Mouse (Mus musculus) telencephalon, adult 2 months (tissue): Measurements from ENCODE around the gene Abcc9.
"Not testable (repeated sequence)": the region's sequence is repeated elsewhere in the genome, so short reads cannot be mapped to it uniquely, and the experiment has no call there.

Experiments used
- DNase-seq: peaks from one replicate; pipeline ENCODE4 v3.0.0-alpha.2; 2011; ENCODE audit warnings: low read depth, low spot score

The Abcc9 gene

DNA sequence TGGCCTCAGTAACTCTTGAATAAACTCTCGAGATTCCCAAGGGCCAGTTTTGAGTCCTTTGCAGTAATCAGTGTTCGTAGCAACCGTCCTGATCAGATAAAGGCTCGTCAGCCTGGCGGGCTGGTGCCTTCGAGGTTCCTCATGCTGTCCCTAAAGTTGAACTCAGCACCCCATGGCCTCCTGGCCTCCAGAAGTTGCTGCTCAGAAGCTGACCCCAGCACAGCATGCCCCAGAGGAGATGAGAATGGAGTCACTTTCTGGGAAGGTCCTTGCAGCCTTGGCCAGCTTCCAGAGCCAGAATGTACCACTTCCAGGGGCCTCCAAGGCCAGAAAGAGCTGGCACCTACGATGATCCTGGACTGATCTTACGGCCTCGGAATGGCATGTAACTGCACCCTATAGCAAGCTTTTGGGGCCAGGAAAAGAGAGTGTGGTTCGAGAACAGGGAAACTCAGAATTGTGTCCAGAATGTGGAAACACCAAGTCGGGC is 1.4 kb upstream of the Abcc9 start:
- DNase-seq: no peak

DNA sequence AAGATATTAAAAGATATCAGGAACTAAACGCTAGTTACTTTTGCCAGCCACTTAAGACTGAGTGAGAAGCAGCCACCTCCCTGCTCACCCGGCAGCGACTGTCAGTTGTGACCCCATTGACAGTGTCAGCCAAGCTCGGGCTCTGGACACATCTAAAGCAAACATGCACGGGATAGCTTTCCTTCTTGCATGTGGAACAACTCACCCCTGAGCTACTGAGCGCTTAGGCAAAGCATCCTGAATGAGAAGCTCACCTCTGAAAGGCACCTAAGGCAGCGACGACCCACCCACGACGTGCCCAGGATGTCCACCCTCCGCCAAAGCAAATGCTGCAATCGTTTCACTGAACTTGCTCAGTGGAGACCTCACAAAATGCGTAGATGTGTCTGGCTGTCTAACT is 954 bp downstream of the Abcc9 start:
- DNase-seq: no peak

DNA sequence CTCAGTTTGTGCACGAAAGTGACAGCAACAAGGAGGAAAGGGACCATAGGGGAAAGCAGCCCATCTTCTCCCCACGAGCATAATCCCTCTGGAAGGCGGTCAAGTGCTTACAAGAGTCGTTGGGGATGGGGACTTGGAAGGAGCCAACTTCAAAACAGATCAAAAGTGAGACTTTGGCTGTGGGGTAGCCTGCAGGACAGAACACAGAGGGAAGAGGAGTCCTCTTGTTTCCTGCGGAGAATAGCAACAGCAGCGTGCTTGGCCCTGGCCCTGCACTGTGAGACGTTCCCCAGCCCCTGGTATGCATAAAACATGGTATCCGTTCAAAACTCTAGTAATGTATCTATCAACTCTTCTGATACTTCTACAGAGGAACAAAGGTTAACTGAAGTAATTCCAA is 1.4 kb downstream of the Abcc9 start:
- DNase-seq: no peak

DNA sequence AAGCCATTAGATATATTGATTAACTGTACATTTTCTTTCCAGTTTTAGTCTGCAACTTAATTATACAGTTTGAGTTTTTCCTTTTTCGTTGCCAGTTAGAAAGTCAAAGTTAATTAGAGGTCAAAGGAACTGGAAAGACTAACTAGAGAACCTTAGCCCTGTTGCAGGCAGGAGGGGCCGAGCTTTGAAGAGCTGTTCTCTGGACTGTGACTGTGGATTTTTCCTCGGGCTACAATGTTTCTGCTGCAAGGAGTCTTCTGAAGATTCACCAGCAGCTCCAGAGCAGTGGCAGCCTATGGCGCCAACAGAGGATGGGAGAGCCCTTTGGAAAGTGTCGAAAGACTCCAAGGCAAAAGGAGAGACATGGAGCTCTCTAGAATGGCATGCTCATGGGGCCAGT is 10.0 kb downstream of the Abcc9 start:
- no peak for DNase-seq

DNA sequence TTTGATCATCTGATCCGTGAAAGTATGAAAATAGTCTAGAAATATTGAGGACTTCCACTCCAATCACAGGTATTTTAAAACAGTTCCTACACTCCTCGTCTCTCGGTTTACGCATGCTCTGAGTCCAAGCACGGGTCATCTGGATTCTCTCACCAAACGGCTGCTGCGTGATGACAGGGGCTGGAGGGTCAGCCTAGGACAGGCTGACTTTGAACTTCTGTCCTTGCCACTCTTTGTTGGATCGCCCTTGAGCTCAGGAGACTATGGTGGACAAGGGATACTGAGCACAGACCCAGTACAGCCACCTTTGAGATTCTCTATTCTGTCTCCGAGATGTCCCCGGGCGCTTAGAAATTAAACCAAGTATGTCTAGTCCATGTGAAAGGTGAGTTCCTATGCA is 12.4 kb downstream of the Abcc9 start:
- no peak for DNase-seq

DNA sequence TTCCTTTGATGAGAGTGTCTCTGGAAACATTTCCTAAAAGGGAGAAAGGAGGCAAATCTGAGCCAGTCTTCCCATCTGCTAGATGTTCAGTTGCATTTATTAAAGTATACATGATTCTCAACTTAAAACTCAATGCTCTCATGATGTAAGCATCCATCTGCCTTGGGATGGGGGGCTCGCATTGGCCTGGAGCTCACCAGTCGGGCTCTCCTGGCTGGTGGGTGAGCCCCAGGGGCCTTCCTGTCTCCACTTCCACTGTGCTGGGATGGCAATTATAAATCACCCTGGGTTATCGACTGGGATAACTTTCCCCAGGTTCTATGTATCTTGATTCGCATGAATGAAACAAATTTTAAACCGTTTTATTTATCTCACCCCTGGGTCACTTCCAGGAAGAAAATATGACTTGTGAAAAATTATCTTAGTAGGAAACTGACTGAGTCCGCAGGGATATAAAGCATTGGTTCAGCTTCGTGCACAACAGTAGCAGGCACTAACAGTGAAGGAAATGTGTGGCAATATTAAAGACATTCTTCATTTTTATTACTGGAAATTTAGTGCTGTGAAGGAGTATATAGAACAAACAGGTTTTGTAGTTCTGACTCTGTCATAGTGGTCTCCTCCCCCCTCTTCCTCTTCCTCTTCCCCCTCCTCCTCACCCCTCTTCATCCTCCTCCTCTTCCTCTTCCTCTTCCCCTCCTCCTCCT is 19.0 kb downstream of the Abcc9 start:
- peak; percentile 10 for DNase-seq

DNA sequence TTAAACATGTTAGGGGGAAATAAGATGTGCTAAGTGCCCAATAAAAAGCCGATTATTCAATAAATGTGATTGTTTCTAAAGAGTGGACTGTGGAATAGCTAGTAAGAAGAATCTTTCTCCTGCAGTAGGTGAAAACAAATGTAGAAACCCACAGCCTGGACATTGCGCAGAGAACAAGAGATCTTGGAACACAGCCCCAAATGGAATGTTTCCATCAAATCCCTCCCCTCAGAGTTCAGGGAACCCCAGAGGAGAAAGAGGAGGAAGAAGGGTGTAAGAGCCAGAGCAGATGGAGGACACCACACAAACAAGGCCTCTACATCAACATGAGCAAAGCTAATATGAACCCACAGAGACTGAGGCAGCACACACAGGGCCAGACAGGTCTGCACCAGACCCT is 32.1 kb downstream of the Abcc9 start:
- DNase-seq: no peak

DNA sequence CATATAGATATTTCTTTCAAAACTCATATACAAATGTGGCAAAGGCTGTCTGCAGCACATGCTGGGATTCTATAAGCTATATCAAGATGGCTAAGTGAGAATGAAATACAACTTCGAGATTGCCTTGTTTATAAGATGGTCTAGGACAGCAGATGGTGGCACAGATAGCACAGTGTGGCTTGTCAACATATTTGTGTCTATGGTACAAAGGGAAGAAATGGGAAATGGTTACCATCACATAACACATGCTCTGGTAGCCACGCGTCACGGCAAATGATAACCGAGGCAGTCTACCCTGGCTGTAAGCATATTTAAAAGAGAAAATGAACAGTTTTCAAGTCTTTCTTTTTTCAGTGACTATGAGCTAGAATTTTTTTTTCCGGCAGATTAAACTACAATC is 32.8 kb downstream of the Abcc9 start:
- no peak for DNase-seq

DNA sequence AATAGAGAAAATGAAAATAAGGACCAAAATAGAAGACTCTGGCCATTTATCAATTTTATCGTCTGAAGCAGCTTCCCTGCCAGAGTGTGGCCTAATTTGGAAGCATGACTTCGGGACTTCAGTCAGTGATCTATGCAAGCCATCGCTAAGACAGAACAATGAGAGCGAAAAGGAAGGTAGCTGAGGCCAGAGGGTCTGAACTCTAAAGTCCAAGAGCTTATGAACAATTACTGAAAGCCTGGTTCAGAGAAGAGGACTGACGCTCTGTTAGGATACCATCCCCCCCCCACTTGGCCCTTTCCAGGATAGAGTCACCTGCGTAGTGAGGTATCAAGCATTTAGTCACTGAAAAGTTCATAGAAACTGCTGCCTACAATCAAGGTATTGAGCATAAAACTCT is 33.3 kb downstream of the Abcc9 start:
- no peak for DNase-seq

DNA sequence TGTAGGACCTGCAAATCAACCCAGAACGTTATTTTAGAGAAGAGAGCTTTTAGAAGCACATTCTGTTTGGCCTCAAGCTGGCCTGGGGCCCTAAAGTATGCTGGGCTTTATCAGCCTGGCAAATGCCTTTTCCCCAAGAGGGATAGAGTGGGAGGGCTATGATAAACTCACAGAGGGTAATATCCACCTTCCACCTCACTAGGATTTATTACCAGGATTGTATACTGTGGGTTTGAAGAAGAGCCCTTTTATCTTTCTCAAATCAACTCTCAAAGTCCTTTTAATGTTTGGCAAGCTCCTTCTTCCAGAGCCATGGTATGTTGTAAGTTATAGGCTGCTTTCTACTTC is 33.7 kb downstream of the Abcc9 start:
- DNase-seq: no peak

DNA sequence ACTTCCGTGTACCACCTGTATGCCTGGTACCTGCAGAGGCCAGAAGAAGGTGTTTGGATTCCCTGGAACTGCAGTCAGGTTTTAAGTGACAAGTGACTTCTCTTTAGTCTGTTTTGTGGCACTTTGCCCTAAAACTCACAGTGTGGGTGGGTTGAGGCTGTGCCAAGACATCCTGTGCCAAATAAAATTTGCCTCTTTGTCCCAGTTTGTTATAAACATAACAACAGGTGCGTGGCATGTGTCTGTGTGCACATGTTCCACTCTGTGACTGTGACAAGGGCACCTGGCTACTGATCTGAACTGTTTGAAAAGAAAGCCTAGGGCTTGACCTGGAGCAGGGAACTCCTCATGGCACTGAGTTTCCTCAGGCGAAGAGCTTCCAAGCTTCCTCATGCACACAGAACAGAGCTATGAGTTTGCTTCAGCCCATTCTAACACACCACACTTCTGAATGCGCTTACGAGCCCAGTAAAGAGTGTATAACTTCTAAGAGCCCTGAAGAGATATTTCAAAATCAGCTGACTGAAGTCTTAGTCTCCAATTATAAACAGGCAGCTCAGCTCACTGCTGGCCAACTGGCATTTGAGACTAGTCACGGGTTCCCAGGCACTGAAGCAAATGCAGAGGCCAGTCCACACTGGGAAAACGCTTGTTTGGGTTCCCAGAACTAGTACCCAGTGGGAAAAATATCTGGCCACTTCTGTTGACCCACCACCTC is 34.3 kb downstream of the Abcc9 start:
- no peak for DNase-seq

DNA sequence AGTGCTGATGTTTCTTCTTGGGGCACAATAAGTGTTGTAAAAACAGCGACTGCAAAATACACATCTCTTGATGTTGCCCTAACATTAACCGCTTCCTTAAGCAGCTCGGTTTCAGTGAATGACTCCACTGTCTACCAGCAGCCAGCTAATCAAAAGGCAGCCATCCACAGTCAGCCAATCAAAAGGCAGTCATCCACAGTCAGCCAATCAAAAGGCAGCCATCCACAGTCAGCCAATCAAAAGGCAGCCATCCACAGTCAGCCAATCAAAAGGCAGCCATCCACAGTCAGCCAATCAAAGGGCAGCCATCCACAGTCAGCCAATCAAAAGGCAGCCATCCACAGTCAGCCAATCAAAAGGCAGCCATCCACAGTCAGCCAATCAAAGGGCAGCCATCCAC is 40.1 kb downstream of the Abcc9 start:
- DNase-seq: not testable (repeated sequence)

DNA sequence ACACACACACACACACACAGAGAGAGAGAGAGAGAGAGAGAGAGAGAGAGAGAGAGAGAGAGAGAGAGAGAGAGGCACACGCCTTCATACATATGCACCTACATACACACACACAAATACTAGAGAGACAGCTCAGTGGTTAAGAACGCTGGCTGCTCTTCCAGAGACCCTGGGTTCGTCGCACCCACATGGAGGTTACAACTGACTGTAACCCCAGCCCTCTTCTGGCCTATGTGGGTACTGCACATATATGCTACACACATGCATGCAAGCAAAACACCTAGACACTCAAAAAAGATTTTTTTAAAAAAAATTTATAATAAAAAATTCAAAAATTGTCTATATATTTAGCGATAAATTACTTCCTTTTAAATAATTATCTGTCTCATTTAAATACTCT is 43.1 kb downstream of the Abcc9 start:
- no peak for DNase-seq

DNA sequence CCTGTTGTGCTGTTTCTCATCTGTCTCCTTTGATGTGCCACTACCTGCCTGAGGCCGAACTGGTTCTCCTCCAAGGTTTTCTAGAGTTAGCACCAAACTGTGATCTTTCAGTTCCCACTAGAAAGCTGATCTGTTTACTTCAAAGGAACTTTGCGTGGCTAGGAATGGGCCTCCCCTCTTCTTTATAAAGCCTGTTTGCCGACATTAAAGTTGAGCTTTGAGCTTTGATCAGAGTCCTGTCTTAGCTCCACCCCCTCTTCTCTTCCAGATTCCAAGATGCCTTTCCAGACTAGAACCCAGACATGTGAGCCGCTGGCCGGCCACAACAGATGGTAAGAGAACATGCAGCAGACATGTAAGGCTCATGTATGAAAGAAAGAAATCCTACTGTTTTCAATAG is 47.6 kb downstream of the Abcc9 start:
- DNase-seq: no peak

DNA sequence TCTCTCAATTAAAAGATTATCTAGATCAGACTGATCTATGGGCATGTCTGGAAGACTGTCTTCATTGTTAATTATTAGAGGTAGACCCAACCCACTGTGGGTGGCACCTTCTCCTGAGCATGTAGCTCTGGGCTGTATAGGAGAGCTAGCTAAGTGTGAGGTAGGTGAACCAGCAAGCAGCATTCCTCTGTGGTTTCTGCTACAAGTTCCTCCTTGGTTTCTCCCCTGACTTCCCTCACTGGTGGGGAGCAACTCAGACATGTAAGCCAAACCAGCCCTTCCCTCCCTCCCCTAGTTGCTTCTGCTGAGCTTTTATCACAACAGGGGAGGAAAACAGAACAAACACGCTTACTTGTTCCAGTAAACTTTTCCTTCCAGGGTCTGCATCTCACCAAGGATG is 49.9 kb downstream of the Abcc9 start:
- no peak for DNase-seq

DNA sequence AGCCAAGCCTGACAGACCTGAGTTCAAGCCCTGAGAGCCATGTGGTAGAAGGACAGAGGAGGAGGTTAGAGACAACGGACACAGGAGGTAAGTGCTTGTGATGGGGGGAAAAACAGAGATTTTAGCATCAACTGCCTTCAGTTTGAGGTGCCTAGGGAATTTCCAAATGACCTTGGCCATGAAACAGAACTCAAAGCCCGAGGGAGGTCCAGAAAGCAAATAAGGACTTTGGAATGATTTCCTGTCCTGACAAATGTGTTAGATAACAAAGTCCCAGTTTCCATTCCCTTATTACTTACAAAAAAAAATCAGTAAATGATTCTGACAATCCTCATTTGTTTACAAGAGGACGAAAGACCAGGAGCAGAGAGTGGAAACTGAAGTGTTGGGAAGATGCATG is 52.8 kb downstream of the Abcc9 start:
- DNase-seq: no peak

DNA sequence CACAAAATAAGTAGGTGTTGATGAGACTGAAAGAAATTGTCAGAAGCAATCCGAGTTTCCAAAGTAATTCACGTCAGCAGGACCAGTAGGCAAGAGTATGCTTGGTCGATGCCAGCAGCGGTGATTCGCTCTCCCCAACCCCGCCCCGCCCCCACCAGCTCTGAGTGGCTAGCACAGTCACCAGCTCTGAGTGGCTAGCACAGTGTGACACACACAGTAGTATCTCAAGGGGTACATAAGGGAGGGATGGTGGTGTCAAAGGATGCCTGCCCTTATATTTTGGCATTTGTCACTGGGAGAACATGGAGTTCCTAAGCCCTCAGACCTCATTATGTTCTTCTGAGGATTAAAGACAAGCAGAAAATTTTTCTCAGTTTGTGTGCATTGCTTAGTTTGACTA is 56.6 kb downstream of the Abcc9 start:
- DNase-seq: no peak

DNA sequence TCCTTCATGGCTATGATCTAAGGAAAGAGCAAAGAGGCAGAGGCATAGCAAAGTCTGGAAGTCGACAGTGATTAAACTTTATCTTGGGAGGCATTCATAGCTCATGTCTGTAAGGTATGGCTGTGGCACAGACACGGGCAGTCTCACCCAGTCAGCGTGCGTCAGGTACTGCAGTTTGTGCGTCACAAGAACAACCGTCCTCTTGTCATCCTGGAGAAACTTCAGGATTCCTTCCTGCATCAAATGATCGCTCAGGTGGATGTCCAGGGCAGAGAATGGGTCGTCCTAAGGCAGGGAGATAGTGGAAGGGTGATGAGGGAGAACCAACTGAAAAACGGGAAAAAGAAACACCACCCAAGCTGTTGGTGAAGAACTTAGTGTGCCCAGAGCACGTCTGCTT is 62.8 kb downstream of the Abcc9 start:
- DNase-seq: no peak

DNA sequence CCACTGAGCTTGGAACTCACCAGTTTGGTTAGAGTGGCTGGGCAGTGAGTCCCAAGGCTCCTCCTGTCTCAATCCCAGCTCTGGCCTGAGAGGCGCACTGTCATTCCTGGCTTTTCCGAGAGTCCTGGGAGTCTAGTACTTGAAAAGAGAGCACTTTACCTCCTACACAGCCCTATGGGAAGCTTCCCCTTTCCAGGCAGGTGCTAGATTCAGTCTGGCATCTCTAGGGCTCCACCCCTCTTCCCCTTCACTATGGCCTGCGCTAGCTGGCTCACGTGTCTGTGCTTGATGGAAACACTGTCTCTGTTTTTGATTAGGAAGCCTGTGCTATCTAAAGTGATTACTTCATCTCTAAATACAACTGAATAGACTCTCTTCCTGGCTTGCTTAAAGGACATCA is 66.5 kb downstream of the Abcc9 start:
- no peak for DNase-seq

DNA sequence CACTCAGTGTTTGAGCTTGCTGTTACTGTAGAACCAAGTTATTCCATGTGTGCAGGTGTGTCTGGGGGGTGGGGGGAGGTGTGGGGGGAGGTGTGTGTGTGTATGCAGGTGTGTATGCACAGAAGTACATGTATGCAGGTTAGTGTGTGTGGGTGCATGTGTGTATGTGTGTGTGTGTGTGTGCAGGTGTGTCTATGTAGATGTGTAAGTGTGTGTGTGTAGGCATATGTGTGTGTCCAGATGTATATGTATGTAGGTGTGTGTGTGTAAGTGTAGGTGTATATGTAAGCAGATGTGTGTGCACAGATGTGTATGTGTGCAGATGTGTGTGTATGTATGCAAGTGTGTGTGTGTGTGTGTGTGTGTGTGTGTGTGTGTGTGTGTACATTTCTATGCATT is 66.9 kb downstream of the Abcc9 start:
- DNase-seq: no peak

DNA sequence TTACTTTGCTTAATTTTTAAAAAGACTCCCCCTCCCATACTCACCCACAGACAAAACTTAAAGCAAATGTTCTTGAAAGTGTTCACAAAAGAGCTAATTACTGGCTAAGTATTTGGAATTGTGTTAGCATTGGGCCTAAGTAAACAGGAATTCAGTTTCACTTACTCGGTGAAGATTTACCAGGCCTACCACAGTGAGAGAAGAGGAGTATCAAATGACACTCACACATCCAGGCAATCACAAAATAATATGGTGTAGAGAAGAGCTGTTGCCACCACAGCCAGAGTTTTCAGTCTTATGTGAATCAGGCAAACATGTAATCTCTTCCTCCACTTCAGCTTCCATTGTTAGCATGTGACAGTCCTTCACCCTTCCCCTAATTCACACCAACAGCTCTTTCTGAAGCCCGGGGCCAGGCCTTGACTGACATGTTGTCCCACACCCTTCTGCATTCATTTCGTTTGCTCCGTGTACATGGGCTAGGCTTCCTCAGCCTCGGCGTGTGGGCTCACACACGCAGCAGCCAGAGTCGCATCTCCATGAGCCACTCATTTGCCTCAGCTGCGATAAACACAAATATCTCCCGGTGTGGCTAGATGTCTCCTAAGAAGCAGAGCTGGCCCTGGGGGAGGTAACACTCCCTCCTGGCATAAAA is 67.5 kb downstream of the Abcc9 start:
- DNase-seq: no peak

DNA sequence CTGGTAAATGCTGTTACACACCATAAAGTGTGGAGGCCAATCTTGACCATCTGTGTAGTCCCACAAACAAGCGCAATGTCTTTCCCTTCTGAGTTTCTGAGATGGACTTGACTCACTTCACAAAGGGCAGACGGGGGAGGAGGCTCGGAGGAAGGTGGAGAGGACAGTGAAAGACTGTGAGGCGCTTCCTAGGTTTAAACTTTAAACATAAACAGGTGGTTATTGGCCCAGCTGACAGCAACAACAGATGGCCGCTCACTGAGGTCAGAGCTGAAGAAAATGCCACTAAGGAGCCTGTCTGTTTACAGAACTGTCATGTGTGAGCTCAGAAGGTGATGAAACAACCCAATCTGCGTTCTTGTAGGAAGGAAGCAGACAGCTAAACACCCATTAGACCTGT is 78.8 kb downstream of the Abcc9 start:
- DNase-seq: no peak

DNA sequence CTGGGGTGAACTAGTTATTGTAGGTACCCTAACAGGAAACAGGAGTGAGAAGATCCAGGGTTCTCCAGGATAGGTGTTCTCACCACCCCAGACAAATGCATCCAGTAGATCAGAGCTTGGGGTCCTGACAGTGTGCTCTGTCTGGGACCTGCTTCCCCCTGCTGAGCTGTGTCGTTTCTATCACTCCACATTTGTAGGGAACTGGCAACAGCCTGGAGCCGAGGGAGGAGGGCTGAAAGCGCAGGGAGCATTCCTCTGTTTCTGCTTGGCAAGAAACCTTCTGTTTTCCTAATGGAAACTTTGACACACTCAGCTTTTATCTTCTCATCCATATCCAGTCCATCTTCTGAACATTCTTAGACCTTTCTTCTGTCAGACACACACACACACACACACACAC is 85.5 kb downstream of the Abcc9 start:
- no peak for DNase-seq
